Mouse (Mus musculus): ENCODE data around the gene Fam173a.

DNA sequence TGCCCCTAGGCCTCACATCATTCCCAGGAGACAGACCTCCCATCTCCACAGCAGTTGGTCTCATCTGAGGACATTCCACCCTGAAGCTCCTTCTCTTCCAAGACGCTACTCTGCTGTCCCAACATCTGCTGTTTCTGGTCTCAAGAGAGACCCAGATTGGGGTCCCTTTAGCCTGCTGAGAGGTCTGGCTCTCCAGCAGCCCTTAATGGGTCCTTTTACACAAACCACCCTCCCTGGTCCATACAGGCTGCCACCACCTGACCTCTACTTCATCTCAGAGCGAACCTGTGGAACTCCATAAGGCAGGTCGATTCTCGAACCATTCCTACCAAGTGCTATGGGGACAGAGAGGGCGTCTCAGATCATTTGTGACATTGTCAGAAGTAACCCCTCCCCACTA lies 15.3 kb upstream of the Fam173a start:
- TF ChIP-seq CTCF (IDR thresholded peaks at IDR 0.05; ENCODE audit: extremely low read depth, insufficient read length, insufficient replicate concordance, low read depth, low read length) = no peak
- no peak for TF ChIP-seq POLR2A (IDR thresholded peaks at IDR 0.05; ENCODE audit: low read depth, low read length)
